Mouse (Mus musculus): ENCODE data around the gene Gaa. TPM values are rescaled to one million over a fixed set of nuclear protein-coding genes. Genes with fewer than 3 reads are reported as not detected.
"Not testable (repeated sequence)": the region's sequence is repeated elsewhere in the genome, so short reads cannot be mapped to it uniquely, and the experiment has no call there.

Gaa gene
- polyA plus RNA-seq, 1 experiment from 2014 or later: 117 TPM

GRCm38 (mm10) chr11:119256557-119256956 lies 11.1 kb upstream of the Gaa start:
- not testable (repeated sequence) for H3K4me2 ChIP-seq; ATAC-seq (ENCODE audit: insufficient number of reproducible peaks, low FRiP score); H3K27ac ChIP-seq (ENCODE audit: poor library complexity, severe bottlenecking); H3K9me3 ChIP-seq (replicated peaks); H3K36me3 ChIP-seq; H3K9ac ChIP-seq; H3K4me3 ChIP-seq
- Histone ChIP-seq H3K27me3 (replicated peaks) (peaks cover 14% of the 10 kb centered on the region), H3K4me1 (replicated peaks) (peaks cover 14% of the 10 kb centered on the region)
- 85% methylated on average over 5 of the region's 5 CpGs for WGBS

GRCm38 (mm10) chr11:119258216-119258571 lies 9.5 kb upstream of the Gaa start:
- peak overlapping the region; percentile 15 for H3K4me3 ChIP-seq
- H3K27ac ChIP-seq (ENCODE audit: poor library complexity, severe bottlenecking): no peak overlapping the region
- H3K9ac ChIP-seq: no peak overlapping the region

GRCm38 (mm10) chr11:119258572-119259322 lies 8.9 kb upstream of the Gaa start:
- Histone ChIP-seq H3K9me3 (replicated peaks) (no peaks in the 10 kb centered on the region), H3K4me1 (replicated peaks) (no peaks in the 10 kb centered on the region), H3K4me3 (peak overlapping the region; percentile 23), H3K27ac (ENCODE audit: poor library complexity, severe bottlenecking) (no peak overlapping the region), H3K27me3 (replicated peaks) (no peaks in the 10 kb centered on the region; the same call in 1 of the 2 replicates), H3K36me3 (no peaks in the 10 kb centered on the region), H3K9ac (peak overlapping the region; percentile 21; the same call in 1 of the 2 replicates), H3K4me2 (peak overlapping the region; percentile 57)
- WGBS: 62% methylated on average over 23 of the region's 23 CpGs
- peak; percentile 68 for ATAC-seq (ENCODE audit: insufficient number of reproducible peaks, low FRiP score)

More at GRCm38 (mm10) chr11:119258216-119258571, 9.5 kb upstream of the Gaa start:
- Histone ChIP-seq H3K9me3 (replicated peaks) (no peaks in the 10 kb centered on the region), H3K4me1 (replicated peaks) (0 out of 2 replicates have a peak, but pooled peaks cover 4% of the 10 kb centered on the region), H3K4me2 (peak overlapping the region; percentile 57), H3K27me3 (replicated peaks) (no peaks in the 10 kb centered on the region; the same call in 1 of the 2 replicates), H3K36me3 (no peaks in the 10 kb centered on the region)
- WGBS: 53% methylated on average over 9 of the region's 9 CpGs
- ATAC-seq (ENCODE audit: insufficient number of reproducible peaks, low FRiP score): no peak

GRCm38 (mm10) chr11:119259977-119260376 lies 7.7 kb upstream of the Gaa start:
- no peaks in the 10 kb centered on the region for H3K4me1 ChIP-seq (replicated peaks)
- H3K36me3 ChIP-seq: no peaks in the 10 kb centered on the region
- no peaks in the 10 kb centered on the region for H3K27me3 ChIP-seq (replicated peaks)
- WGBS: 80% methylated on average over 8 of the region's 8 CpGs
- no peak overlapping the region for H3K4me3 ChIP-seq
- H3K4me2 ChIP-seq: no peak overlapping the region
- H3K27ac ChIP-seq (ENCODE audit: poor library complexity, severe bottlenecking): no peak overlapping the region
- no peaks in the 10 kb centered on the region for H3K9me3 ChIP-seq (replicated peaks)
- H3K9ac ChIP-seq: no peak overlapping the region
- no peak for ATAC-seq (ENCODE audit: insufficient number of reproducible peaks, low FRiP score)

- no peaks in the 10 kb centered on the region for H3K36me3 ChIP-seq
- no peak for ATAC-seq (ENCODE audit: insufficient number of reproducible peaks, low FRiP score)
- no peaks in the 10 kb centered on the region for H3K9me3 ChIP-seq (replicated peaks)
- H3K4me3 ChIP-seq: no peak overlapping the region
- H3K27me3 ChIP-seq (replicated peaks): no peaks in the 10 kb centered on the region
- no peak overlapping the region for H3K27ac ChIP-seq (ENCODE audit: poor library complexity, severe bottlenecking)
- no peak overlapping the region for H3K4me2 ChIP-seq
- H3K9ac ChIP-seq: no peak overlapping the region
- 86% methylated on average over 13 of the region's 13 CpGs for WGBS
- peaks cover 9% of the 10 kb centered on the region for H3K4me1 ChIP-seq (replicated peaks)
Observed at GRCm38 (mm10) chr11:119264413-119264812, 3.3 kb upstream of the Gaa start.

GRCm38 (mm10) chr11:119265811-119266210 lies 1.9 kb upstream of the Gaa start:
- Histone ChIP-seq H3K4me2 (no peak overlapping the region), H3K9me3 (replicated peaks) (no peaks in the 10 kb centered on the region), H3K27ac (ENCODE audit: poor library complexity, severe bottlenecking) (no peak overlapping the region), H3K36me3 (peaks cover 9% of the 10 kb centered on the region; the same call in 1 of the 2 replicates), H3K4me1 (replicated peaks) (peaks cover 22% of the 10 kb centered on the region), H3K9ac (no peak overlapping the region), H3K27me3 (replicated peaks) (no peaks in the 10 kb centered on the region), H3K4me3 (no peak overlapping the region)
- WGBS: 78% methylated on average over 7 of the region's 7 CpGs
- no peak for ATAC-seq (ENCODE audit: insufficient number of reproducible peaks, low FRiP score)

GRCm38 (mm10) chr11:119267241-119267674 lies 429 bp upstream of the Gaa start:
- H3K4me3 ChIP-seq: peak overlapping the region; percentile 86; the same call in 1 of the 2 replicates
- no peaks in the 10 kb centered on the region for H3K27me3 ChIP-seq (replicated peaks)
- no peak overlapping the region for H3K9ac ChIP-seq
- peak overlapping the region; percentile 98 for H3K4me2 ChIP-seq
- 54% methylated on average over 6 of the region's 6 CpGs for WGBS
- H3K9me3 ChIP-seq (replicated peaks): no peaks in the 10 kb centered on the region
- peak; percentile 20; the same call in 1 of the 2 replicates for ATAC-seq (ENCODE audit: insufficient number of reproducible peaks, low FRiP score)
- peaks cover 19% of the 10 kb centered on the region for H3K36me3 ChIP-seq
- H3K4me1 ChIP-seq (replicated peaks): peaks cover 22% of the 10 kb centered on the region
- no peak overlapping the region for H3K27ac ChIP-seq (ENCODE audit: poor library complexity, severe bottlenecking)

- no peaks in the 10 kb centered on the region for H3K9me3 ChIP-seq (replicated peaks)
- no peaks in the 10 kb centered on the region for H3K27me3 ChIP-seq (replicated peaks)
- peak overlapping the region; percentile 86 for H3K4me3 ChIP-seq
- ATAC-seq (ENCODE audit: insufficient number of reproducible peaks, low FRiP score): no peak
- H3K27ac ChIP-seq (ENCODE audit: poor library complexity, severe bottlenecking): no peak overlapping the region
- peak overlapping the region; percentile 98 for H3K4me2 ChIP-seq
- H3K36me3 ChIP-seq: peaks cover 33% of the 10 kb centered on the region
- peak overlapping the region; percentile 91 for H3K9ac ChIP-seq
- peaks cover 22% of the 10 kb centered on the region for H3K4me1 ChIP-seq (replicated peaks)
- 79% methylated on average over 16 of the region's 16 CpGs for WGBS
Observed at GRCm38 (mm10) chr11:119268557-119269195, 989 bp downstream of the Gaa start.

- not testable (repeated sequence) for H3K27me3 ChIP-seq (replicated peaks); H3K9me3 ChIP-seq (replicated peaks); ATAC-seq (ENCODE audit: insufficient number of reproducible peaks, low FRiP score); H3K9ac ChIP-seq; H3K27ac ChIP-seq (ENCODE audit: poor library complexity, severe bottlenecking); H3K4me3 ChIP-seq; H3K4me2 ChIP-seq
- WGBS: 72% methylated on average over 3 of the region's 3 CpGs
- Histone ChIP-seq H3K4me1 (replicated peaks) (peaks cover 22% of the 10 kb centered on the region), H3K36me3 (peaks cover 58% of the 10 kb centered on the region)
Observed at GRCm38 (mm10) chr11:119272492-119272891, 4.8 kb downstream of the Gaa start.

- Histone ChIP-seq H3K36me3 (peaks cover 66% of the 10 kb centered on the region), H3K9me3 (replicated peaks) (no peaks in the 10 kb centered on the region), H3K27me3 (replicated peaks) (no peaks in the 10 kb centered on the region), H3K27ac (ENCODE audit: poor library complexity, severe bottlenecking) (no peak overlapping the region), H3K4me1 (replicated peaks) (peaks cover 19% of the 10 kb centered on the region), H3K4me3 (no peak overlapping the region), H3K9ac (no peak overlapping the region), H3K4me2 (no peak overlapping the region)
- WGBS: 84% methylated on average over 8 of the region's 8 CpGs
- ATAC-seq (ENCODE audit: insufficient number of reproducible peaks, low FRiP score): no peak
Observed at GRCm38 (mm10) chr11:119273186-119273930, 5.7 kb downstream of the Gaa start.

- H3K36me3 ChIP-seq: peaks cover 73% of the 10 kb centered on the region
- no peak overlapping the region for H3K9ac ChIP-seq
- no peaks in the 10 kb centered on the region for H3K9me3 ChIP-seq (replicated peaks)
- peaks cover 10% of the 10 kb centered on the region for H3K4me1 ChIP-seq (replicated peaks)
- no peak overlapping the region for H3K4me2 ChIP-seq
- ATAC-seq (ENCODE audit: insufficient number of reproducible peaks, low FRiP score): no peak
- no peak overlapping the region for H3K27ac ChIP-seq (ENCODE audit: poor library complexity, severe bottlenecking)
- WGBS: 82% methylated on average over 15 of the region's 15 CpGs
- H3K4me3 ChIP-seq: no peak overlapping the region
- no peaks in the 10 kb centered on the region for H3K27me3 ChIP-seq (replicated peaks)
Observed at GRCm38 (mm10) chr11:119281030-119281429, 13.3 kb downstream of the Gaa start.

Data from heart, embryonic 12.5 days (tissue).